Mouse (Mus musculus): Measurements from ENCODE around the gene Msrb3. TPM values are rescaled to one million over a fixed set of nuclear protein-coding genes. Genes with fewer than 3 reads are reported as not detected.

The Msrb3 gene
- total and polyA plus RNA-seq, 3 experiments = not detected

DNA sequence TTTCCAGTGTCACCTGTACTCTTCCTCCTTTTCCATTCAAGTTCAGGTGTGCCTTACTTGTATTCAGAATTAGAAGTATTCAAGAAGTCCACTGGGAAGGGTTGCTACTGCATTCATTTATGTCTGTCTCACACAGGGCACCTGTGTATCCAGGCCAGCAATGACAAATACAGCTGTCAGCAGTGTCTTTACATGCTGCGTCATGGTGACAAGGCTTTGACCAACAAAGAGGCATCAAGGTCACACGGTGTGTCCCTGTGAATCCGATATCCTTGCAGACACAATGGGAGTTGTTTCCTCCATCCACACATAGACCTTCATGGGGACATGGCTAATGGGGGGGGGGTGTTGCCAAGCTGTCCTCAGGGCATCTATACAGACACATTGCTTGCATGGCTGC lies 121.4 kb downstream of the Msrb3 start:
- H3K27me3 ChIP-seq (replicated peaks) = no peaks in the 10 kb centered on the region
- H3K79me2 ChIP-seq (replicated peaks; ENCODE audit: control insufficient read depth, extremely low read depth, insufficient read depth, poor library complexity, severe bottlenecking) = no peaks in the 10 kb centered on the region
- H3K4me3 ChIP-seq (replicated peaks in 1 of 3; ENCODE audit: low read depth in 2 of 3, low read length in 2 of 3, poor library complexity in 1 of 3) = no peak overlapping the region
- no peak for DNase-seq (ENCODE audit: extremely low read depth)
- in situ Hi-C loops (cut with MboI; ENCODE audit: low pct_ligation_motif_present, low pct_unique_long_range_greater_than_20kb, low sequenced_read_pairs) (no loop called here), dilution Hi-C loops (cut with MboI; ENCODE audit: extremely low pct_ligation_motif_present, extremely low pct_unique_long_range_greater_than_20kb, low sequenced_read_pairs) (no loop called here)
- no peak overlapping the region for H3K9ac ChIP-seq (ENCODE audit: insufficient read depth, low read depth)
- no peak overlapping the region for H3K4me2 ChIP-seq (ENCODE audit: insufficient read depth, low read depth, poor library complexity, severe bottlenecking)
- H3K36me3 ChIP-seq (replicated peaks in 1 of 2; ENCODE audit: control insufficient read depth in 1 of 2, insufficient read depth in 1 of 2, low read length in 1 of 2) = no peaks in the 10 kb centered on the region
- H3K27ac ChIP-seq (ENCODE audit: insufficient read depth, low read depth) = no peak overlapping the region
- peaks cover 57% of the 10 kb centered on the region for H3K9me3 ChIP-seq (replicated peaks; ENCODE audit: low read length)
- H3K4me1 ChIP-seq (ENCODE audit: control insufficient read depth in 1 of 2, insufficient read depth in 2 of 2) = no peaks in the 10 kb centered on the region
- TF ChIP-seq ETS1 (conservative IDR thresholded peaks at IDR 0.05; ENCODE audit: low read depth, low read length) (no peak), ZNF384 (IDR thresholded peaks at IDR 0.05; ENCODE audit: low read depth, low read length) (no peak), JUND (conservative IDR thresholded peaks at IDR 0.05; ENCODE audit: low read depth, low read length) (no peak), MYC (IDR thresholded peaks at IDR 0.05; ENCODE audit: low read depth, low read length) (no peak), ELF1 (IDR thresholded peaks at IDR 0.05; ENCODE audit: low read depth, low read length) (no peak), USF2 (conservative IDR thresholded peaks at IDR 0.05; ENCODE audit: low read depth, low read length) (no peak), HCFC1 (IDR thresholded peaks at IDR 0.05; ENCODE audit: low read depth, low read length) (no peak), EP300 (IDR thresholded peaks at IDR 0.05; ENCODE audit: low read length) (no peak), SMC3 (IDR thresholded peaks at IDR 0.05; ENCODE audit: low read depth, low read length) (no peak), POLR2A (IDR thresholded peaks at IDR 0.05; ENCODE audit: low read depth, low read length) (no peak), MXI1 (IDR thresholded peaks at IDR 0.05; ENCODE audit: low read depth, low read length) (no peak), JUN (IDR thresholded peaks at IDR 0.05; ENCODE audit: insufficient read depth, low read depth, low read length) (no peak), UBTF (IDR thresholded peaks at IDR 0.05; ENCODE audit: low read depth, low read length) (no peak), MEF2A (IDR thresholded peaks at IDR 0.05; ENCODE audit: borderline replicate concordance, low read depth, low read length) (no peak), PAX5 (IDR thresholded peaks at IDR 0.05; ENCODE audit: low read length) (no peak), E2F4 (IDR thresholded peaks at IDR 0.05; ENCODE audit: insufficient replicate concordance, low read depth, low read length) (no peak)

DNA sequence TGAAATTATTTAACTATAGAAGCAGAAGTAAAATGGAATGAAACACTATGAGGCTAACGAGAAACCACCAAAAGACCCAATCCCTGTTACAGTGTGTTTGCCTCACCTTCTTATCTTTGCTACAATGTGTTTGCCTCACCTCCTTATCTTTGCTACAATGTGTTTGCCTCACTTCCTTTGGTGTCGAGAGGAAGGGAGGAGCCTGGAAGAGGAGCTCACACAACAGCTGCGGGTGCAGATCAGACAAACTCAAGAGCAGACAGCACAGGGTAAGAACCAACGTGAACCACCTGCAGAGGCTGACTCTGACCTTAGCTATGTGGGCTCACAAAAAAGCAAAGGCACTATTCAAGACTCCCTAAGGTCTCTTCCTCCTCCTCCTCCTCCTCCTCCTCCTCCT lies 123.5 kb downstream of the Msrb3 start:
- Histone ChIP-seq H3K27ac (ENCODE audit: insufficient read depth, low read depth) (no peak overlapping the region), H3K9me3 (replicated peaks; ENCODE audit: low read length) (peaks cover 56% of the 10 kb centered on the region), H3K4me1 (ENCODE audit: control insufficient read depth in 1 of 2, insufficient read depth in 2 of 2) (no peaks in the 10 kb centered on the region), H3K4me3 (replicated peaks in 1 of 3; ENCODE audit: low read depth in 2 of 3, low read length in 2 of 3, poor library complexity in 1 of 3) (no peak overlapping the region), H3K36me3 (replicated peaks in 1 of 2; ENCODE audit: control insufficient read depth in 1 of 2, insufficient read depth in 1 of 2, low read length in 1 of 2) (no peaks in the 10 kb centered on the region), H3K79me2 (replicated peaks; ENCODE audit: control insufficient read depth, extremely low read depth, insufficient read depth, poor library complexity, severe bottlenecking) (no peaks in the 10 kb centered on the region), H3K27me3 (replicated peaks) (no peaks in the 10 kb centered on the region), H3K4me2 (ENCODE audit: insufficient read depth, low read depth, poor library complexity, severe bottlenecking) (no peak overlapping the region), H3K9ac (ENCODE audit: insufficient read depth, low read depth) (no peak overlapping the region)
- DNase-seq (ENCODE audit: extremely low read depth) = no peak
- in situ Hi-C loops (cut with MboI; ENCODE audit: low pct_ligation_motif_present, low pct_unique_long_range_greater_than_20kb, low sequenced_read_pairs) (no loop called here), dilution Hi-C loops (cut with MboI; ENCODE audit: extremely low pct_ligation_motif_present, extremely low pct_unique_long_range_greater_than_20kb, low sequenced_read_pairs) (no loop called here)
- TF ChIP-seq MXI1 (IDR thresholded peaks at IDR 0.05; ENCODE audit: low read depth, low read length) (no peak), UBTF (IDR thresholded peaks at IDR 0.05; ENCODE audit: low read depth, low read length) (no peak), TBP (conservative IDR thresholded peaks at IDR 0.05; ENCODE audit: low read depth, low read length) (no peak), ELF1 (IDR thresholded peaks at IDR 0.05; ENCODE audit: low read depth, low read length) (no peak), USF1 (IDR thresholded peaks at IDR 0.05; ENCODE audit: low read depth, low read length) (no peak), ZNF384 (IDR thresholded peaks at IDR 0.05; ENCODE audit: low read depth, low read length) (no peak), EP300 (IDR thresholded peaks at IDR 0.05; ENCODE audit: low read length) (no peak), TCF12 (IDR thresholded peaks at IDR 0.05; ENCODE audit: low read depth, low read length) (no peak), RCOR1 (conservative IDR thresholded peaks at IDR 0.05; ENCODE audit: low read depth, low read length) (no peak), MAX (IDR thresholded peaks at IDR 0.05; ENCODE audit: low read length) (no peak), CHD2 (IDR thresholded peaks at IDR 0.05; ENCODE audit: low read length) (no peak), GABPA (IDR thresholded peaks at IDR 0.05; ENCODE audit: insufficient replicate concordance, low read depth, low read length) (no peak), MAFK (IDR thresholded peaks at IDR 0.05; ENCODE audit: insufficient replicate concordance, low read length) (no peak), NELFE (IDR thresholded peaks at IDR 0.05; ENCODE audit: low read depth, low read length) (no peak), RAD21 (IDR thresholded peaks at IDR 0.05; ENCODE audit: low read depth, low read length) (no peak), CHD1 (IDR thresholded peaks at IDR 0.05; ENCODE audit: low read depth, low read length) (no peak), ETS1 (conservative IDR thresholded peaks at IDR 0.05; ENCODE audit: low read depth, low read length) (no peak)
